Mouse (Mus musculus): ENCODE results near the gene Svop.

DNA sequence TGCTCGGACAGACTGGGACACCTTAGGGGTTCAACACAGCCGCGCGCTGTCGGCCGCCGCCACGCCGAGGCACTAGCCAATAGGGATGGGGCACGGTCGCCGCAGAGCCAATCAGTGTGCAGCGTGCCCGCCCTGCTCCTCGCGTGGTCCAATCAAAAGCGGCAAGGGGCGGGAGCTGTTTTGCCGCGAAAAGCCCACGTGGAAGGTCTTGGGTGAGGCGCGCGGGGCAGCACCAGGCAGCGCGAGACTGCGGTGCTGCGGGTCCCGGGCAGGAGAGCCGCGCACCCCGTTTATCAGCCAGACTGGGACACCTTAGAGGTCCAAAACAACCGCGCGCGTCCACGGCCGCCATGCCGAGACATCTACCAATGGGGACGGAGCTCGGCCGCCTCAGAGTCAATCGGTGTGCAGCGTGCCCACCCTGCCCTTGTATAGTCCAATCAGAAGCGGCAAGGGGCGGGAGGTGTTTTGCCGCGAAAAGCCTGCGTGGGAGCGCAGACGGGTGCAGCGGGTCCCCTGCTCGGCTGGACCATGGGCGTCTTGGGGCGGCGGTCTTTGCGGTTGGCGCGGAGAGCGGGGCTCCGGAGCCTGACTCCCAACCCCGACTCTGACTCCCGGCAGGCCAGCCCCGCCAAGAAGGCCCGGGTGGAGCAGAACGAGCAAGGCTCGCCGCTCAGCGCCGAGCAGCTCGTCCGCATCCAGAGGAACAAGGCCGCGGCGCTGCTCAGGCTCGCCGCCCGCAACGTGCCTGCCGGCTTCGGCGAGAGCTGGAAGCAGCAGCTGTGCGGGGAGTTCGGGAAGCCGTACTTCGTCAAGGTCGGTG is 39.5 kb upstream of the Svop start:
- TF ChIP-seq GATA1 (IDR thresholded peaks at IDR 0.05; ENCODE audit: borderline replicate concordance, low read length), result no peak
- TF ChIP-seq FLI1 (IDR thresholded peaks at IDR 0.05; ENCODE audit: low read length), result no peak
